Mouse (Mus musculus): ENCODE results near the gene Cenpf. TPM values are rescaled to one million over a fixed set of nuclear protein-coding genes. Genes with fewer than 3 reads are reported as not detected.

Cenpf gene
- polyA plus RNA-seq, 1 experiment from 2014 or later = 71.2 TPM

DNA sequence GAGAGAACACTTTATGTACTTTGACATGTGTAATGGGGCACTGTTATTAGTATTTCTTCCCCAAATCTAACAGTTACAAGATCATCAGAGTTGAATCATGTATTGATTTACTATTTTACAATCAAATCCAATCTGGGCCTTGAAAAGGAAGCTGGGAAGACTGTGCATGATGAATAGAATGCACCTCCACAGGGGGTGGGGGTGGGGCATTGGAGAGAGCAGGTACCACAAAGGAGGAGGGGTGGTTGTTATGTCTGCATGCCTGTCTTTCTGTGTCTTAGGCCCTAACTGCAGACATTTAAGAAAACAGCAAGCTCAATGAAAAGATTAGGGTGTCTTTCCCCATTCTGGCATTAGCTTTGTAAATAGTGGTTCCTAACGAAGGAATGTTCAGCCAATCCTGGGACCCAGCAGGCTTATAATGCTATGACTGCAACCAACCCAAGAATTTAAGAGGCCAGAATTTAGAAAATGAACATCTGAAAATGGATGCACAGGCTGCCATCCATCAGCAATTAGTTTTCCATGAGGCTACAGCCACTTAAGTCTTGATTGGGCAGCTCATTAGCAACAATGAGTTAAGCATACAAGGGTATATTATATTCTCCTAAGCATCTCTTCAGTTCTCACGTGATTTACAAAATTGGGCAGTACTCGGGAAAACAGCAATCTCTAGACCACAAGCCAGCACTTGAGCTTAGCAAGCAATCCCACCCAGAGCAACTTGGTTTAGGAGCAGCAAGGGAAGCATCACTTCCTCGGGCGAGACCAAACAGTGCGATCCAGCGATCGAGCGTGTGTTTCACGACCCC, 23.6 kb downstream of the Cenpf start:
- Histone ChIP-seq H3K9me3 (replicated peaks) (no peaks in the 10 kb centered on the region), H3K36me3 (peaks cover 55% of the 10 kb centered on the region), H3K4me1 (replicated peaks) (no peaks in the 10 kb centered on the region), H3K9ac (no peak overlapping the region), H3K4me3 (no peak overlapping the region), H3K27ac (no peak overlapping the region), H3K27me3 (no peaks in the 10 kb centered on the region), H3K4me2 (no peak overlapping the region)
- ATAC-seq (replicated peaks; ENCODE audit: insufficient number of reproducible peaks, insufficient read depth, low FRiP score, low read depth) = no peak
- WGBS = 91% methylated on average over 10 of the region's 10 CpGs

GRCm38 (mm10) chr1:189663437-189663836, 24.4 kb downstream of the Cenpf start:
- Histone ChIP-seq H3K36me3 (peaks cover 53% of the 10 kb centered on the region), H3K9me3 (replicated peaks) (no peaks in the 10 kb centered on the region), H3K27me3 (no peaks in the 10 kb centered on the region), H3K27ac (no peak overlapping the region), H3K4me3 (no peak overlapping the region), H3K9ac (no peak overlapping the region), H3K4me2 (no peak overlapping the region), H3K4me1 (replicated peaks) (no peaks in the 10 kb centered on the region)
- WGBS = 83% methylated on average over 1 of the region's 1 CpGs
- no peak for ATAC-seq (replicated peaks; ENCODE audit: insufficient number of reproducible peaks, insufficient read depth, low FRiP score, low read depth)

GRCm38 (mm10) chr1:189661856-189662255, 26.0 kb downstream of the Cenpf start:
- no peak for ATAC-seq (replicated peaks; ENCODE audit: insufficient number of reproducible peaks, insufficient read depth, low FRiP score, low read depth)
- peaks cover 52% of the 10 kb centered on the region for H3K36me3 ChIP-seq

DNA sequence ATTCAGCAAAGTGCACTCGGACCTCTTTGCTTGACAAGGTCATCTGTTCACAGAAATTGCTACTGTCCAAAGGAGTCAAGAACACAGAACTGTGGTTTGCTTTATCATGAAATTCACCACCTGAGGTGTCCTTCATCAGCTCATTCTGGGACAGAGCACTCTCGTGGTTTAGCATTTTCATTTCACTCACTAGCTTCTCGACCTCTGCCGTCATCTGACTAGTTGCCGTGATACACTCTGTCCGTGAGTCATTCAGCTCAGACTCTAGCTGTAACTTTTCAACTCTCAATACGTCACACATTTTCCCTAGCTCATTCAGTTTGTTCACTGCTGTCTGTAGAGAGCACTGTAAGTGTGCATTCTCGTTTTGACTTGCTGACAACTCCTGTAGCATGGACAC, 30.5 kb downstream of the Cenpf start:
- Histone ChIP-seq H3K4me1 (replicated peaks) (no peaks in the 10 kb centered on the region), H3K9ac (no peak overlapping the region), H3K27me3 (no peaks in the 10 kb centered on the region), H3K4me2 (no peak overlapping the region), H3K9me3 (replicated peaks) (no peaks in the 10 kb centered on the region), H3K27ac (no peak overlapping the region), H3K36me3 (peaks cover 55% of the 10 kb centered on the region), H3K4me3 (no peak overlapping the region)
- 74% methylated on average over 8 of the region's 8 CpGs for WGBS
- ATAC-seq (replicated peaks; ENCODE audit: insufficient number of reproducible peaks, insufficient read depth, low FRiP score, low read depth) = no peak

More at GRCm38 (mm10) chr1:189661856-189662255, 26.0 kb downstream of the Cenpf start:
- no peak overlapping the region for H3K4me2 ChIP-seq
- H3K27ac ChIP-seq = no peak overlapping the region
- H3K27me3 ChIP-seq = no peaks in the 10 kb centered on the region
- H3K9ac ChIP-seq = no peak overlapping the region
- no peaks in the 10 kb centered on the region for H3K4me1 ChIP-seq (replicated peaks)
- no peak overlapping the region for H3K4me3 ChIP-seq
- no peaks in the 10 kb centered on the region for H3K9me3 ChIP-seq (replicated peaks)

- no peak overlapping the region for H3K4me2 ChIP-seq
- no peaks in the 10 kb centered on the region for H3K27me3 ChIP-seq
- H3K36me3 ChIP-seq = peaks cover 57% of the 10 kb centered on the region
- no peak overlapping the region for H3K27ac ChIP-seq
- ATAC-seq (replicated peaks; ENCODE audit: insufficient number of reproducible peaks, insufficient read depth, low FRiP score, low read depth) = no peak
- no peaks in the 10 kb centered on the region for H3K4me1 ChIP-seq (replicated peaks)
- H3K9me3 ChIP-seq (replicated peaks) = no peaks in the 10 kb centered on the region
- H3K9ac ChIP-seq = no peak overlapping the region
- no peak overlapping the region for H3K4me3 ChIP-seq
- WGBS = 88% methylated on average over 3 of the region's 3 CpGs
Observed at GRCm38 (mm10) chr1:189653746-189654145, 34.1 kb downstream of the Cenpf start.

GRCm38 (mm10) chr1:189646597-189646996, 41.3 kb downstream of the Cenpf start:
- Histone ChIP-seq H3K9ac (no peak overlapping the region), H3K27me3 (no peaks in the 10 kb centered on the region), H3K4me2 (no peak overlapping the region), H3K4me3 (no peak overlapping the region), H3K36me3 (peaks cover 62% of the 10 kb centered on the region), H3K9me3 (replicated peaks) (no peaks in the 10 kb centered on the region), H3K27ac (no peak overlapping the region), H3K4me1 (replicated peaks) (no peaks in the 10 kb centered on the region)
- 81% methylated on average over 6 of the region's 6 CpGs for WGBS
- ATAC-seq (replicated peaks; ENCODE audit: insufficient number of reproducible peaks, insufficient read depth, low FRiP score, low read depth) = no peak

DNA sequence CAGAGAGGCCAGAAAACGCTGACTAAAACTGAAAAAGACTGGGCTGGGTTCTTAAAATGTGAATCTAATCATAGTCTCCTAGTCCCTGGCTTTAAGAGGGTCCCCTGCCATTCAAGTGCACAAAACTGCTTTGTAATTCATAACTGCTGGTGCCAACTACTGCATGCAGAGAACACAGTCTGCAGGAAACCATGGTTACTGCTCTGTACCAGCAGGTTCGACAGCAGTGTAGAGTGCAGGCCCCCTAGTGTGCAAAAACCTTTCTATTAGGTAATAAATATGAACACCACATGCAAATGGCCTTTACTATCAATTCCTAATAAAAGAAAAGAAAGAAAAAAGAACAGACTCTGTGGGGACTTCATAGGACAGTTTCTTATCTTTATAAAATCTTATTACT, 42.5 kb downstream of the Cenpf start:
- H3K4me3 ChIP-seq = no peak overlapping the region
- no peaks in the 10 kb centered on the region for H3K9me3 ChIP-seq (replicated peaks)
- no peak overlapping the region for H3K27ac ChIP-seq
- H3K9ac ChIP-seq = no peak overlapping the region
- 87% methylated on average over 2 of the region's 2 CpGs for WGBS
- H3K36me3 ChIP-seq = peaks cover 69% of the 10 kb centered on the region
- no peak for ATAC-seq (replicated peaks; ENCODE audit: insufficient number of reproducible peaks, insufficient read depth, low FRiP score, low read depth)
- H3K4me2 ChIP-seq = no peak overlapping the region
- no peaks in the 10 kb centered on the region for H3K27me3 ChIP-seq
- H3K4me1 ChIP-seq (replicated peaks) = no peaks in the 10 kb centered on the region

- Histone ChIP-seq H3K9me3 (replicated peaks) (no peaks in the 10 kb centered on the region), H3K4me3 (no peak overlapping the region), H3K4me1 (replicated peaks) (no peaks in the 10 kb centered on the region), H3K27ac (no peak overlapping the region), H3K27me3 (no peaks in the 10 kb centered on the region), H3K4me2 (no peak overlapping the region), H3K9ac (no peak overlapping the region), H3K36me3 (peaks cover 66% of the 10 kb centered on the region)
- no peak for ATAC-seq (replicated peaks; ENCODE audit: insufficient number of reproducible peaks, insufficient read depth, low FRiP score, low read depth)
- 82% methylated on average over 3 of the region's 3 CpGs for WGBS
Observed at GRCm38 (mm10) chr1:189644700-189645345, 43.1 kb downstream of the Cenpf start.

DNA sequence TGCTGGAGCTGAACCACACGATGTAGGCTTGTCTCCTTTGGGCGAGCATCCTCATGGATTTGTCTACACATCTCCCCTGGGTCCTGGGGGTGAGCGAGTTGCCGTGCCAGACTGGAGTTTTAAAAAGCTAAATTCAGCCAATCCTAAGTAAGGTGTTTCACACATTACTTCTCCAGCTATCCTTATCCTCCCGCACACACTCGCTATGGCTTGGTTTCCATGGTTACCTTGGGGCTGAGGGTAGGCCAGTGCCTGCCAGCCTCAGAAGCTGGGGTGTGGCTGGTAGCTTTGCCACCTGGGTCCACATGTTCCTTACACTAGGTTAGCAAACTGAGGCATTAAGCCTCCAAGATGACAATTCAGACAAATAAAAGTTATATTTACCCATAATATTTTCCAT, 48.3 kb downstream of the Cenpf start:
- Histone ChIP-seq H3K4me1 (replicated peaks) (no peaks in the 10 kb centered on the region), H3K27me3 (no peaks in the 10 kb centered on the region), H3K36me3 (peaks cover 26% of the 10 kb centered on the region), H3K9me3 (replicated peaks) (no peaks in the 10 kb centered on the region), H3K9ac (no peak overlapping the region), H3K4me2 (no peak overlapping the region), H3K4me3 (no peak overlapping the region), H3K27ac (no peak overlapping the region)
- 79% methylated on average over 6 of the region's 6 CpGs for WGBS
- no peak for ATAC-seq (replicated peaks; ENCODE audit: insufficient number of reproducible peaks, insufficient read depth, low FRiP score, low read depth)

DNA sequence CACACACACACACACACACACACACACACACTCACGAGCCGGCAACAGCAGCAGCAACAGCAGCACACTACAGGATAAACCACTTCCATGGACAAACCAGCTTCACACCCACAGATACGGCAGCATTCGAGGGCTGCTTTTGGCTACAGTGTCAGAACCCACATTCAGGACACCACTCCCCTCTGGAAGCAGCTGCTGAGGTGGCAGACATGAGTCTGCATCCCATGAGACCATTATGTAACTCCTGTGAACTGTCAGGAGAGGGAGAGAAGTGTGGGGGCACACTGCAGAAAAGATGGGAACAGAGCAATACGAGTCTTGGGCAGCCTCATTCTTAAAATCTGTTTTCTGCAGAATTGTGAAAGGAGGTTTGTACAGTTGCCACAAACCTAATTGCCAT, 54.1 kb downstream of the Cenpf start:
- Histone ChIP-seq H3K4me2 (no peak overlapping the region), H3K4me1 (replicated peaks) (no peaks in the 10 kb centered on the region), H3K9me3 (replicated peaks) (no peaks in the 10 kb centered on the region), H3K27me3 (no peaks in the 10 kb centered on the region), H3K9ac (no peak overlapping the region), H3K4me3 (no peak overlapping the region), H3K36me3 (no peaks in the 10 kb centered on the region), H3K27ac (no peak overlapping the region)
- no peak for ATAC-seq (replicated peaks; ENCODE audit: insufficient number of reproducible peaks, insufficient read depth, low FRiP score, low read depth)
- 54% methylated on average over 5 of the region's 5 CpGs for WGBS

DNA sequence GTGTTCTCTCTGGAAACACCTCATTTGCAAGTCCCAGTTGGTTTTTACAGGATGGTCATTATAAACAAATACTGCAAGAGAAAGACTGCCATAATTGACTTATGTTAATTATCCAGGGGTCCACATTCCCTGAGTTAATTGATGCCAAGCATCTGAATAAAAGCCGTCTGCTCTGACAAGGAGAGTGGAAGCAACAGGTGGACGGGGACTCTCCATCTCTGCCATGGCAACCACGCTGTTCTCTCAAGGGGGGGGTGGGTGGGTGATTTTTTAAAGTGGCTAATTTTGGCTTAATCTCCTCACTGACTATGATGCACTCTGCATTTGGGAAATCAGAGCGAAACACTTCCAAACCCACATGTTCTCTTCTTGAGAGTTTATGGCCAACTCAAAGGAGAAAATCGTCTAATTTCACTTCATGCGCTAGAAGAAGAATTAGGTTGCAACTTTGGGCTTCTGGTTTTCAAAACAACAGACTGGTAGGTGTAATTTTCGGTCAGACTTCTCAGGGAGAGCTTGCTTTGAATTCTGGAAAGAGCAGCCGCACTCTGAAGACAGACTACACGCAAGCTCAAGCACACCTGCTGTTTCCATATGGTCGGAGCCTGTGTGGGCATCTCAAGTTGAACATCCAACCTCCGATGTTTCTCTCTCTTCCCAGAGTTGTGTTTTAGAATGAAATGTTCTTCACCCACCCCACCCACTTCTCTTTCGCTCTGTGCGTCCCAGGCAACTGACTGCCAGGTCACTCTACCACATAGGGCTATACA, 55.8 kb downstream of the Cenpf start:
- Histone ChIP-seq H3K9me3 (replicated peaks) (no peaks in the 10 kb centered on the region), H3K4me1 (replicated peaks) (no peaks in the 10 kb centered on the region), H3K27ac (no peak overlapping the region), H3K4me2 (no peak overlapping the region), H3K4me3 (no peak overlapping the region), H3K36me3 (no peaks in the 10 kb centered on the region), H3K27me3 (no peaks in the 10 kb centered on the region), H3K9ac (no peak overlapping the region)
- no peak for ATAC-seq (replicated peaks; ENCODE audit: insufficient number of reproducible peaks, insufficient read depth, low FRiP score, low read depth)
- WGBS = 84% methylated on average over 13 of the region's 13 CpGs

All from heart, embryonic 15.5 days (tissue).